Mouse (Mus musculus) heart, adult 2 months (tissue): Measurements from ENCODE around the gene Sipa1l2. TPM values are rescaled to one million over a fixed set of nuclear protein-coding genes. Genes with fewer than 3 reads are reported as not detected.

Experiments used
- DNase-seq, 2 experiments: peaks; one replicate each; pipeline ENCODE4 v3.0.0; 2021
- H3K27ac ChIP-seq: fragments of 200-600 bp; 2 replicates; pipeline ENCODE4 v1.8.1; 2022
- H3K27me3 ChIP-seq: fragments of 200-500 bp; 2 replicates; pipeline ENCODE4 v1.6.1; 2012; ENCODE audit warnings: mild to moderate bottlenecking, low read length, inconsistent platforms, mixed read lengths; ENCODE audit not compliant: control insufficient read depth, insufficient read depth
- H3K36me3 ChIP-seq: fragments of 200-500 bp; 2 replicates; pipeline ENCODE4 v1.6.1; 2012; ENCODE audit warnings: low read length, inconsistent platforms; ENCODE audit not compliant: control insufficient read depth, insufficient read depth
- H3K4me1 ChIP-seq: fragments of 200-500 bp; 2 replicates; pipeline ENCODE4 v1.6.1; 2011; ENCODE audit warnings: low read length; ENCODE audit not compliant: control insufficient read depth, insufficient read depth
- H3K4me3 ChIP-seq: fragments of 200-600 bp; 2 replicates; pipeline ENCODE4 v1.8.1; 2022
- H3K79me2 ChIP-seq: fragments of 200-500 bp; replicated peaks from 2 replicates; pipeline ENCODE4 v1.6.1; 2012; ENCODE audit warnings: mild to moderate bottlenecking, inconsistent platforms, low read length, moderate library complexity, mixed read lengths; ENCODE audit not compliant: control insufficient read depth, insufficient read depth
- H3K9ac ChIP-seq: fragments of 200-500 bp; 2 replicates; pipeline ENCODE4 v1.6.1; 2012; ENCODE audit warnings: low read depth, mild to moderate bottlenecking, control low read depth, inconsistent platforms, low read length, mixed read lengths
- CTCF ChIP-seq: fragments of 200-600 bp; IDR thresholded peaks from 2 replicates; pipeline ENCODE4 v1.8.1; 2022; ENCODE audit warnings: antibody characterized with exemption, mild to moderate bottlenecking, moderate library complexity
- EP300 ChIP-seq: fragments of 200-500 bp; IDR thresholded peaks from 2 replicates; pipeline ENCODE4 v1.6.1; 2011; ENCODE audit warnings: low read depth, low read length, control low read depth; ENCODE audit not compliant: insufficient read depth
- POLR2A ChIP-seq: fragments of 200-500 bp; IDR thresholded peaks from 2 replicates; pipeline ENCODE4 v1.6.1; 2011; ENCODE audit warnings: mild to moderate bottlenecking, low read depth, low read length, control low read depth; ENCODE audit not compliant: insufficient read depth
- WGBS: fragments of 180-500 bp; shearing (Covaris S2); methylation state at CpG from one replicate; pipeline ENCODE4 v1.1.7; 2018; 5-methylcytosine and 5-hydroxymethylcytosine counted together
- intact Hi-C: fragments of 180-260 bp; cut with DNase I; formaldehyde crosslinking; loops from one replicate; pipeline ENCODE4 v1.15.1; 2025
- polyA plus RNA-seq: library from polyadenylated mRNA; depleted of rRNA; stranded (reverse); fragments of >200 nt; gene quantifications from 2 replicates; pipeline ENCODE4 v1.2.3, GENCODE M21; 2012
- total RNA-seq, 2 experiments: library from RNA; stranded (reverse); gene quantifications; 2 replicates each; pipeline ENCODE4 v1.2.3; 2021

Gene Sipa1l2
- total and polyA plus RNA-seq, 3 experiments: 27.0 to 45.4 (median 42.9) TPM

GRCm38 (mm10) chr8:125446236-125446635 lies 123.4 kb downstream of the Sipa1l2 start:
- no peak for TF ChIP-seq EP300
- no peak for TF ChIP-seq POLR2A
- no peak for TF ChIP-seq CTCF
- H3K4me3 ChIP-seq: no peak overlapping the region
- no peak for DNase-seq
- no peak overlapping the region for H3K9ac ChIP-seq
- no peak overlapping the region; the same call in 1 of the 2 replicates for H3K27ac ChIP-seq
- 82% methylated on average over 4 of the region's 4 CpGs for WGBS
- H3K4me1 ChIP-seq: peaks cover 8% of the 10 kb centered on the region
- intact Hi-C loops: loop anchor here (5.0 kb wide), 1 partner anchor 121 kb away; the partner anchor contains the start of gene Sipa1l2
- H3K79me2 ChIP-seq: no peaks in the 10 kb centered on the region
- no peaks in the 10 kb centered on the region for H3K36me3 ChIP-seq
- no peaks in the 10 kb centered on the region for H3K27me3 ChIP-seq

- Histone ChIP-seq H3K9ac (no peak overlapping the region), H3K4me3 (no peak overlapping the region), H3K79me2 (no peaks in the 10 kb centered on the region), H3K27ac (peak overlapping the region; percentile 80), H3K27me3 (no peaks in the 10 kb centered on the region), H3K4me1 (peaks cover 8% of the 10 kb centered on the region), H3K36me3 (no peaks in the 10 kb centered on the region)
- TF ChIP-seq EP300 (no peak), CTCF (no peak), POLR2A (no peak)
- DNase-seq: peak; percentile 69 to 81
- intact Hi-C loops: loop anchor here (2.0 to 5.0 kb wide), 2 partner anchors 54 to 122 kb away; partner anchors contain the start of gene Sipa1l2
- 16% methylated on average over 3 of the region's 3 CpGs for WGBS
Measured at GRCm38 (mm10) chr8:125445225-125445609, 124.4 kb downstream of the Sipa1l2 start.

- peak overlapping the region; percentile 80 for H3K27ac ChIP-seq
- no peaks in the 10 kb centered on the region for H3K27me3 ChIP-seq
- no peaks in the 10 kb centered on the region for H3K79me2 ChIP-seq
- peak overlapping the region; percentile 22 for H3K9ac ChIP-seq
- H3K4me1 ChIP-seq: peaks cover 8% of the 10 kb centered on the region
- H3K4me3 ChIP-seq: no peak overlapping the region
- peak; percentile 38 to 45 for DNase-seq
- no peak for TF ChIP-seq CTCF
- TF ChIP-seq EP300: no peak
- TF ChIP-seq POLR2A: 0 out of 2 replicates have a peak, but pooled peaks have one; percentile 23
- no peaks in the 10 kb centered on the region for H3K36me3 ChIP-seq
- intact Hi-C loops: loop anchor here (2.0 to 5.0 kb wide), 4 partner anchors 54 to 262 kb away; partner anchors contain the start of gene Sipa1l2
- 52% methylated on average over 16 of the region's 16 CpGs for WGBS
Measured at GRCm38 (mm10) chr8:125444457-125445224, 125.0 kb downstream of the Sipa1l2 start.

GRCm38 (mm10) chr8:125435320-125436100 lies 134.1 kb downstream of the Sipa1l2 start:
- no peak overlapping the region for H3K4me3 ChIP-seq
- H3K79me2 ChIP-seq: no peaks in the 10 kb centered on the region
- intact Hi-C loops: no loop called here
- no peaks in the 10 kb centered on the region for H3K36me3 ChIP-seq
- H3K27me3 ChIP-seq: no peaks in the 10 kb centered on the region
- no peak overlapping the region for H3K9ac ChIP-seq
- H3K27ac ChIP-seq: no peak overlapping the region
- peaks cover 2% of the 10 kb centered on the region; the same call in 1 of the 2 replicates for H3K4me1 ChIP-seq
- TF ChIP-seq CTCF (no peak), EP300 (no peak), POLR2A (no peak)
- 78% methylated on average over 7 of the region's 7 CpGs for WGBS
- no peak for DNase-seq

- Histone ChIP-seq H3K27me3 (no peaks in the 10 kb centered on the region), H3K9ac (no peak overlapping the region), H3K4me1 (peaks cover 2% of the 10 kb centered on the region; the same call in 1 of the 2 replicates), H3K79me2 (no peaks in the 10 kb centered on the region), H3K4me3 (no peak overlapping the region), H3K36me3 (no peaks in the 10 kb centered on the region), H3K27ac (no peak overlapping the region)
- no peak for DNase-seq
- intact Hi-C loops: no loop called here
- TF ChIP-seq CTCF: no peak
- no peak for TF ChIP-seq EP300
- no peak for TF ChIP-seq POLR2A
- WGBS: 45% methylated on average over 8 of the region's 8 CpGs
Measured at GRCm38 (mm10) chr8:125434151-125434550, 135.5 kb downstream of the Sipa1l2 start.
